Mouse (Mus musculus) MEL (cell line): ENCODE results near the gene Asb8. TPM values are rescaled to one million over a fixed set of nuclear protein-coding genes. Genes with fewer than 3 reads are reported as not detected.

ENCODE experiments used
- DNase-seq: peaks from one replicate; pipeline ENCODE4 v3.0.0; 2011; ENCODE audit warnings: low read depth, low spot score
- H3K27ac ChIP-seq: 2 replicates; pipeline ENCODE4 v1.5.1; 2012; ENCODE audit warnings: low read depth, mild to moderate bottlenecking, control low read depth, low read length, moderate library complexity; ENCODE audit not compliant: control insufficient read depth
- H3K27me3 ChIP-seq, 2 experiments: fragments of 150-350 bp in 1 of 2; sonication (generic) in 1 of 2; 2 replicates each; pipeline ENCODE4 v1.6.1; 2012; ENCODE audit warnings: low read length in 2 of 2, mild to moderate bottlenecking in 2 of 2, improper control_type of control experiment in 1 of 2, moderate library complexity in 1 of 2; ENCODE audit not compliant: insufficient read depth in 2 of 2, control insufficient read depth in 1 of 2
- H3K36me3 ChIP-seq, 2 experiments: 2 replicates each; pipeline ENCODE4 v1.6.1; 2012 to 2014; ENCODE audit warnings: low read length in 2 of 2, improper control_type of control experiment in 1 of 2, inconsistent platforms in 1 of 2, mild to moderate bottlenecking in 1 of 2; ENCODE audit not compliant: insufficient read depth in 2 of 2, control insufficient read depth in 1 of 2
- H3K4me1 ChIP-seq, 2 experiments: fragments of 150-350 bp in 1 of 2; sonication (generic) in 1 of 2; 2 replicates each; pipeline ENCODE4 v1.6.1; 2012; ENCODE audit warnings: low read length in 2 of 2, improper control_type of control experiment in 1 of 2, mild to moderate bottlenecking in 1 of 2; ENCODE audit not compliant: insufficient read depth in 2 of 2, control insufficient read depth in 1 of 2
- H3K4me3 ChIP-seq, 2 experiments: fragments of 150-350 bp in 1 of 2; sonication (generic) in 1 of 2; 2 replicates each; pipeline ENCODE4 v1.5.1; 2012; ENCODE audit warnings: low read depth in 2 of 2, low read length in 2 of 2, mild to moderate bottlenecking in 2 of 2, moderate library complexity in 2 of 2, control low read depth in 1 of 2, improper control_type of control experiment in 1 of 2; ENCODE audit not compliant: control insufficient read depth in 1 of 2, insufficient read depth in 1 of 2
- H3K79me2 ChIP-seq: 2 replicates; pipeline ENCODE4 v1.6.1; 2012; ENCODE audit warnings: mild to moderate bottlenecking, low read length, moderate library complexity; ENCODE audit not compliant: control insufficient read depth, poor library complexity, insufficient read depth
- H3K9ac ChIP-seq: 2 replicates; pipeline ENCODE4 v1.6.1; 2012; ENCODE audit warnings: low read depth, mild to moderate bottlenecking, control low read depth, low read length, moderate library complexity; ENCODE audit not compliant: control insufficient read depth, poor library complexity, severe bottlenecking
- H3K9me3 ChIP-seq: fragments of 150-350 bp; sonication (generic); replicated peaks from 2 replicates; pipeline ENCODE4 v1.6.1; 2012; ENCODE audit warnings: mild to moderate bottlenecking, low read length, improper control_type of control experiment, moderate library complexity; ENCODE audit not compliant: insufficient read depth
- CTCF ChIP-seq, 3 experiments: IDR thresholded peaks in 2 of 3; conservative IDR thresholded peaks in 1 of 3; 2 replicates each; pipeline ENCODE4 v1.5.1; 2011 to 2012; ENCODE audit warnings: low read length in 3 of 3, low read depth in 2 of 3, mild to moderate bottlenecking in 2 of 3, improper control_type of control experiment in 1 of 3, inconsistent platforms in 1 of 3, mixed read lengths in 1 of 3, moderate library complexity in 1 of 3; ENCODE audit not compliant: control insufficient read depth in 1 of 3, insufficient read depth in 1 of 3, poor library complexity in 1 of 3, severe bottlenecking in 1 of 3
- E2F4 ChIP-seq: IDR thresholded peaks from 2 replicates; pipeline ENCODE4 v1.6.1; 2011; ENCODE audit warnings: low read depth, low read length, improper control_type of control experiment, borderline replicate concordance
- ELF1 ChIP-seq: IDR thresholded peaks from 2 replicates; pipeline ENCODE4 v1.6.1; 2014; ENCODE audit warnings: low read depth, mild to moderate bottlenecking, inconsistent platforms, low read length, improper control_type of control experiment, moderate library complexity
- ETS1 ChIP-seq: IDR thresholded peaks from 2 replicates; pipeline ENCODE4 v1.6.1; 2012; ENCODE audit warnings: low read depth, mild to moderate bottlenecking, inconsistent platforms, low read length, improper control_type of control experiment, moderate library complexity
- GABPA ChIP-seq: IDR thresholded peaks from 2 replicates; pipeline ENCODE4 v1.6.1; 2012; ENCODE audit warnings: low read depth, mild to moderate bottlenecking, inconsistent platforms, low read length, improper control_type of control experiment, moderate library complexity
- GATA1 ChIP-seq: IDR thresholded peaks from 2 replicates; pipeline ENCODE4 v1.6.1; 2011; ENCODE audit warnings: low read depth, low read length, improper control_type of control experiment
- HCFC1 ChIP-seq: IDR thresholded peaks from 2 replicates; pipeline ENCODE4 v1.6.1; 2012; ENCODE audit warnings: low read depth, mild to moderate bottlenecking, inconsistent platforms, low read length, improper control_type of control experiment, moderate library complexity
- KAT2A ChIP-seq: conservative IDR thresholded peaks from 2 replicates; pipeline ENCODE4 v1.6.1; 2012; ENCODE audit warnings: low read depth, low read length, improper control_type of control experiment, inconsistent platforms
- MAZ ChIP-seq: IDR thresholded peaks from 2 replicates; pipeline ENCODE4 v1.6.1; 2012; ENCODE audit warnings: low read depth, mild to moderate bottlenecking, inconsistent platforms, low read length, improper control_type of control experiment
- MXI1 ChIP-seq: IDR thresholded peaks from 2 replicates; pipeline ENCODE4 v1.6.1; 2011; ENCODE audit warnings: mild to moderate bottlenecking, low read depth, low read length, improper control_type of control experiment
- MYB ChIP-seq: IDR thresholded peaks from 2 replicates; pipeline ENCODE4 v1.6.1; 2011; ENCODE audit warnings: mild to moderate bottlenecking, low read depth, low read length, improper control_type of control experiment
- MYC ChIP-seq: IDR thresholded peaks from 2 replicates; pipeline ENCODE4 v1.6.1; 2011; ENCODE audit warnings: low read depth, mild to moderate bottlenecking, low read length, improper control_type of control experiment, moderate library complexity
- NELFE ChIP-seq: IDR thresholded peaks from 2 replicates; pipeline ENCODE4 v1.6.1; 2011; ENCODE audit warnings: low read depth, low read length, improper control_type of control experiment
- RAD21 ChIP-seq: IDR thresholded peaks from 2 replicates; pipeline ENCODE4 v1.6.1; 2011; ENCODE audit warnings: mild to moderate bottlenecking, low read depth, low read length, improper control_type of control experiment
- SIN3A ChIP-seq: IDR thresholded peaks from 2 replicates; pipeline ENCODE4 v1.6.1; 2012; ENCODE audit warnings: low read length, improper control_type of control experiment, inconsistent platforms
- SMC3 ChIP-seq: IDR thresholded peaks from 2 replicates; pipeline ENCODE4 v1.6.1; 2011; ENCODE audit warnings: low read depth, low read length, improper control_type of control experiment
- TAL1 ChIP-seq: IDR thresholded peaks from 2 replicates; pipeline ENCODE4 v1.6.1; 2012; ENCODE audit warnings: mild to moderate bottlenecking, inconsistent platforms, low read length, moderate library complexity, mixed read lengths
- TBP ChIP-seq: IDR thresholded peaks from 2 replicates; pipeline ENCODE4 v1.8.0; 2011; ENCODE audit warnings: low read depth, low read length, improper control_type of control experiment
- TCF12 ChIP-seq: IDR thresholded peaks from 2 replicates; pipeline ENCODE4 v1.6.1; 2014; ENCODE audit warnings: low read depth, mild to moderate bottlenecking, inconsistent platforms, low read length, improper control_type of control experiment, moderate library complexity
- UBTF ChIP-seq: IDR thresholded peaks from 2 replicates; pipeline ENCODE4 v1.6.1; 2012; ENCODE audit warnings: low read depth, mild to moderate bottlenecking, inconsistent platforms, low read length, improper control_type of control experiment, moderate library complexity, borderline replicate concordance; ENCODE audit not compliant: insufficient read depth
- USF1 ChIP-seq: IDR thresholded peaks from 2 replicates; pipeline ENCODE4 v1.6.1; 2014; ENCODE audit warnings: low read depth, mild to moderate bottlenecking, inconsistent platforms, low read length, improper control_type of control experiment, moderate library complexity
- ZC3H11A ChIP-seq: IDR thresholded peaks from 2 replicates; pipeline ENCODE4 v1.6.1; 2012; ENCODE audit warnings: low read depth, mild to moderate bottlenecking, inconsistent platforms, low read length, improper control_type of control experiment
- ZMIZ1 ChIP-seq: IDR thresholded peaks from 2 replicates; pipeline ENCODE4 v1.6.1; 2012; ENCODE audit warnings: low read depth, mild to moderate bottlenecking, inconsistent platforms, low read length, improper control_type of control experiment, moderate library complexity
- ZNF384 ChIP-seq: IDR thresholded peaks from 2 replicates; pipeline ENCODE4 v1.6.1; 2012; ENCODE audit warnings: low read depth, mild to moderate bottlenecking, inconsistent platforms, low read length, improper control_type of control experiment
- polyA plus RNA-seq, 2 experiments: library from polyadenylated mRNA; stranded (reverse) in 1 of 2; unstranded in 1 of 2; fragments of >175 nt in 1 of 2; fragments of >200 nt in 1 of 2; gene quantifications; 2 replicates each; pipeline versions ENCODE4 v1.2.1 to v1.2.4; 2012; ENCODE audit warnings: low replicate concordance in 2 of 2, low read depth in 1 of 2; ENCODE audit not compliant: insufficient read length in 2 of 2, insufficient read depth in 1 of 2, missing spikeins in 1 of 2
- total RNA-seq: library from RNA; depleted of rRNA; stranded (reverse); fragments of 300-350 nt; gene quantifications from 2 replicates; pipeline ENCODE4 v1.2.3, GENCODE M21; 2012

Asb8 gene
- total and polyA plus RNA-seq, 3 experiments, result 33.1 to 38.2 TPM; not detected in 1

DNA sequence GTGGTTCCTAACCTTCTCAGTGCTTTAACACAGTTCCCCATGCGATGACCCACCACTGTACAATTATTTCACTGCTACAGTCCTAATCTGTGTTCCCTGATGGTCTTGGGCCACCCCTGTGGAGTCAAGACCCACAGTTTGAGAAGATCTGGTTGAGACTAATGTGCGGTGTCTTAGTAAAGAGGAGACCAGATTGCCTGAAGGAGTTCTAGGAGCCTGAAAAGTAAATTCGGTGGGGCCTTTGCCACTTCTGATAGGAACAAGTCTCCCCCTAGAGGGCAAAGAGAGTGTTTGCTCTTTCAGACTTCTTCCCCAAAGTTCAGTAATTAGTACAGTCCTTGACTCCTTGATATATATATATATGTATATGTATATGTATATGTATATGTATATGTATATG is 11.8 kb downstream of the Asb8 start:
- H3K4me3 ChIP-seq, result no peak overlapping the region
- H3K27me3 ChIP-seq, result peaks cover 1 to 2% of the 10 kb centered on the region in 2 experiments; a peak in 2 of 4 replicates
- no peaks in the 10 kb centered on the region for H3K79me2 ChIP-seq
- peak; percentile 86 for DNase-seq
- H3K27ac ChIP-seq, result no peak overlapping the region
- H3K9me3 ChIP-seq, result no peaks in the 10 kb centered on the region
- TF ChIP-seq KAT2A (no peak), MYB (no peak), TBP (no peak), USF1 (no peak), GATA1 (no peak), MYC (0 out of 2 replicates have a peak, but pooled peaks have one; percentile 25), UBTF (no peak), E2F4 (no peak), CTCF (IDR thresholded peaks at IDR 0.05 in 2 of 3, conservative IDR thresholded peaks at IDR 0.05 in 1 of 3; ENCODE audit: control insufficient read depth in 1 of 3, insufficient read depth in 1 of 3, low read depth in 2 of 3, low read length in 3 of 3, poor library complexity in 1 of 3, severe bottlenecking in 1 of 3) (peak; percentile 71 to 88 (median 78)), TAL1 (no peak), SMC3 (peak; percentile 89), NELFE (no peak), MAZ (0 out of 2 replicates have a peak, but pooled peaks have one; percentile 47), ETS1 (no peak), ELF1 (no peak), GABPA (no peak), TCF12 (no peak), SIN3A (peak; percentile 67), ZMIZ1 (no peak), ZNF384 (peak; percentile 69), MXI1 (no peak), RAD21 (peak; percentile 94), ZC3H11A (peak; percentile 94), HCFC1 (no peak)
- no peak overlapping the region for H3K9ac ChIP-seq
- H3K4me1 ChIP-seq, result 0 out of 4 replicates have a peak, but pooled peaks cover 0 to 2% of the 10 kb centered on the region in 2 experiments
- H3K36me3 ChIP-seq, result peaks cover 0 to 2% of the 10 kb centered on the region in 2 experiments; a peak in 1 of 4 replicates
